Mouse (Mus musculus): ENCODE data around the gene Cyth1. TPM values are rescaled to one million over a fixed set of nuclear protein-coding genes. Genes with fewer than 3 reads are reported as not detected.

Cyth1 gene
- total RNA-seq, 2 experiments from 2014 or later: 26.4 to 30.7 TPM

- no peak for DNase-seq
Measured at GRCm38 (mm10) chr11:118198296-118198600, 50.1 kb downstream of the Cyth1 start.

DNA sequence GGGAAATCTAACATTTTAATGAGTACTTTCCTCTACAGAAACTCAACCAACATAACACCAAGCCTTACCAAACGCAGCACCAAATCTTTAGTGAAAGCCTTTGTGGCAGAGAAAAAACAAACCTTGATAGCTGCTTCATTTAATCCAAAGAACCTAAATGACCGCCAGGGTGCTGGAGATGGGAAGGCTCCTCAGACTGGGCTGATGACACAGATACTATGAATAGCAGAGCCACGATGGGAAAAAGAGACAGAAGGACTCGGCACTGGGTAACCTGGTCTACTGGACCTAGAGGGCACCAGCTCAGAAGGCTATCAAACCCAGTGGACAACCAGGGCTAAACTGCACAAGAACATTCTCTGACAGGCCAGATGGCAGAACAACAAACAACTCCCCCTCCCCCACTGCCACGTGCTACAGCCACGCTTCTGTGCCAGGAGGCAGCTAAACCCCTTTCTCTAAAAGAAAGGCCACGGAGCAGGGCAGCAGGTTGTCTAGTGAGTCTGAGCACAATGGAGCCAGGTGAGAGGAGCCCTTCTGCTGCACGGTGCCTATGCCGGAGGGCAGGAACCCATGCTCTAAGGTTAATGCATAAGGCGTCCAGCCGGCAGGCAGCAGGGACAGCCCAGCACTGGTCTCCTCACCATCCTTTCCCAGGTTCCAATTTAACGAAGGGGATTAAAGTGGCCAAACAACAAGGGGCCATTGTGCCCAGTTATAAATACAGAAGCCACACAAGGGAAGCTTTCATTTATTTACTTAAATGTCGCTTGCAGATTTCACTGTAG is 50.7 kb downstream of the Cyth1 start:
- peak; percentile 49 for DNase-seq

DNA sequence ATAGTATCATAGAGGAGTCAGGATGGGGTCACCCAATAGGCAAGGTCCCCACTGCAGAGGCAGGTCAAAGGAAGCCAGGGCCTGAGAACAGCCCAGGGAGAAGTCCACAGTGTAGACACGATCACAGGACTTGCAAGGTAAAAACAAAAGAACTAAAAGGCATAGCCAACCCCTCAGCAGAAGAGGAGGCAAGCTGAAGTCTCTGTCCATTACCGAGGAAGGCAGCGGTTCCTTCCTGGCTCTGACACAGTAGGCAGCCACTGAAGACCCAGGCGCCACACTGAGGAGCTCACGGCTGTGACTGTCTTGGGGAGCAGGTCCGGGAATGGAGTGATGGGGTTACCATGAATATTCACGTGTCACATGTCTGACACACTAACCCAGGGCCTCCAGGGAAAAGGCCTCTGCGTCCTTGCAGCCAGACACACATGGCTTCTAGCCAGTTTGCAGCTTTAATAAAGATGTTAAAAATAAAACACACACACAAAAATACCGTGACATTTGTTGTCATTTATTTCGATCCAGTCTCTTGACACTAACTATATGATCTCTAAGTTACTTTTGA is 51.5 kb downstream of the Cyth1 start:
- no peak for DNase-seq

GRCm38 (mm10) chr11:118193390-118194147 is 54.8 kb downstream of the Cyth1 start:
- peak; percentile 71 for DNase-seq

DNA sequence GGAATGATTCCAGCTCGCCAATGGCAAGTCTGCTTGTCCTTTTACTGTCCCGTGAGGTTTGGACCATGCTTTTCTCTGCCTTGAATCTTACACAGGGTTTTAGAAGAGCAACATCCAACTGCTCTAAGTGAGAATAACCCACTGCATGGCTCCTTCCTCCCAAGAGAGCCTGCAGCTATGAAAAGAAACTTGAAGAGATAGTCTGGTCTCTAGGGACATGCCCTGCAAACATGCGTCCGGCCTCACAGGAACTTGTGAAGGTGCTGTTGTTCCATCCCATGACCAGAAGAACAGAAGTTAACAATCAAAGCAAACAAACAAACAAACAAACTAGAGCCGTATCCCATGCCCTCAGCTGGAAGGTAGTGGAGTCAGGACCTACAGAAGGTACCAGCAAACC is 55.4 kb downstream of the Cyth1 start:
- DNase-seq: no peak

- DNase-seq: no peak
Measured at GRCm38 (mm10) chr11:118182768-118183167, 65.6 kb downstream of the Cyth1 start.

DNA sequence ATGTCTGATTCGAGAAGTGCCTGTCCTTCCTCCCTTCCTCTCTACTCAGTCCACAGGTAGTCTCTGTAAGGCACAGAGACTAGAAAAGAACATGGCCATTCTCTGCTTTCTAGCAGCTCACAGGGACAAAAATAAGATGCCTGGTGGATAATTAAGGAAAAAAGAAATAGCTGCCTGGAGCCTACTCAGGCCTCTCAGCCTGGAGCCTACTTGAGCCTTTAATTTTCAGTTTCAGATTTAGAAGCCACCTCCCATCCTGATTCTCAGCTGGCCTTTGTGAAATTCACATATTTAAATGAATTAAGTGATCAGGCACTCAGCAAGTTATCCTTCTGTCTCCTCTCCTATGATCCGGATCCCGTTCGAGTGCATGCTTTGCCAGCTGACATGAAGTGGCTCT is 66.0 kb downstream of the Cyth1 start:
- DNase-seq: no peak

DNA sequence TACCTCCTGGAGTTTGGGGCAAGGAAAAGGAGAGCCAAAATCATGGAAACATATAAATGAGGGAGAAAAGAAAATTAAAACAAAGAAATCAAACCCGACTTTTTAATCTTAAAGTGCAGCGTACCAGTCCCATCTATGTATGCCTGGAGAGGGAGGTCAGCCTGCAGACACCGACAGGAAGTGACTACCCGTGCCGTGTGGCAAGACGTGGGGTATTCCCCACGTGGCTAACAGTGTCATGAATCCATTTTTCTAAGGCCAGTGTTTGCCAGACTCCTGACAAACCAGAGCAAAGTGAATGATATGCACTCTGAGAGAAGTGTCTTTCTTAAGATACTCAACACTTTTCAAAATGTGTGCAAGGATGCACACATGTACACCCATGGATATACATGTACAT is 68.2 kb downstream of the Cyth1 start:
- no peak for DNase-seq

GRCm38 (mm10) chr11:118178236-118178635 is 70.2 kb downstream of the Cyth1 start:
- DNase-seq: no peak

GRCm38 (mm10) chr11:118174752-118175151 is 73.6 kb downstream of the Cyth1 start:
- no peak for DNase-seq

- no peak for DNase-seq
Measured at GRCm38 (mm10) chr11:118172768-118173167, 75.6 kb downstream of the Cyth1 start.

DNA sequence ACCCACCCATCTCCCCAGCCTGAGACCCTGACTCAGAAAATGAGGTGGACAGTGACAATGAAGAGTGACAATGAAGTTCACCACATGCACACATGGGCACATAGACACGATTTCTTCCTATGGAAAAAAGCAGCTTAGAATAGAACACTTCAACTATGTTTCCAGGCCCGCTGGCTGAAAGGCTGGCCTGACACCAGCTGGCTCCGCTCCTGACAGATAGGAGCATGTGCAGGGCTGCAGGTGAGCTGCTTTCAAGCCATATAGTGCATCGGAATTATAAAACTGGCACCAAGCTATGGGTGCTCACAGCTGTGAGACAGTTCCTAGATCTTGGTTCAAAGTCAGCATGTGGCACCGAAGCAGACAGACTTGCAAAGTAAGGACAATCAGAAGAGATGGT is 78.1 kb downstream of the Cyth1 start:
- DNase-seq: no peak

- no peak for DNase-seq
Measured at GRCm38 (mm10) chr11:118168714-118169113, 79.7 kb downstream of the Cyth1 start.

DNA sequence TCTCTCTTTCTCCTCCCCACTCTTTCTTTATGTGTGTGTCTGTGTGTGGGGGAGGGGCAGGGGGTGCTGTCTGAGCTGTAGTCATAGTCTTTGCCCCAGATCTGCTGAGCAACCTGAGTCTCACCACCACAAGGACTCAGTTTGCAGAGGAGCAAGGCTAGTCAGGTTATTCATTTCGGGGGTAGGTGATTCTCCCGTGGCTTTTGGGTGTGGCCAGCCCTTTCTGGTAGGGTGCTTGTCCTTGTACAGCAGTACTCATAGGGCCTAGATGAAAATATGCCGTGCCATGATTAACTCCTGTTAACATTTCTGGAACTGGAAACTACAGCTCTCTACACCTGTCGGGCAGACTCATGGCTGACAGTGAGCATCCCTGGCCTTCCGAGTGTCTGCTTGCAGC is 81.8 kb downstream of the Cyth1 start:
- no peak for DNase-seq

- no peak for DNase-seq
Measured at GRCm38 (mm10) chr11:118165681-118166080, 82.7 kb downstream of the Cyth1 start.

DNA sequence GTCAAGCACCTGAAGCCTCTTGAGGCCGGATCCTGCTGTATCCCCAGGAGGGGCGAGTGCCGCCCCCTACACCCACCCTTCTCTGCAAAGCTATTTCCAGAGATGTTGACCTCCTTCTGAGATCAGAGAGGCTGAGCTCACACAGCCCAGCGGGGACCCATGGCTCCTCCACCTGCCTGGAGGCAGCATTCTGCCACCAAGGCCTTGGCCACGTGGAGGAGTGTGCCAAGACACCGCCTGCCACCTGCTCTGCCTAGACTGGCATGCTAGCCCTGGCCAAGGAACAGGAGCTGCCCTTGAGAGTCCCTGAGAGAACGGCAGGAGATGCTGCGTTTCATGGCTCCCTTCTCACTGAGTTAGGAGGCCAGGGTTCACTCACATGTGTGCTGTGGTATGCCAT is 83.8 kb downstream of the Cyth1 start:
- DNase-seq: peak; percentile 22

- DNase-seq: no peak
Measured at GRCm38 (mm10) chr11:118162245-118162644, 86.1 kb downstream of the Cyth1 start.

DNA sequence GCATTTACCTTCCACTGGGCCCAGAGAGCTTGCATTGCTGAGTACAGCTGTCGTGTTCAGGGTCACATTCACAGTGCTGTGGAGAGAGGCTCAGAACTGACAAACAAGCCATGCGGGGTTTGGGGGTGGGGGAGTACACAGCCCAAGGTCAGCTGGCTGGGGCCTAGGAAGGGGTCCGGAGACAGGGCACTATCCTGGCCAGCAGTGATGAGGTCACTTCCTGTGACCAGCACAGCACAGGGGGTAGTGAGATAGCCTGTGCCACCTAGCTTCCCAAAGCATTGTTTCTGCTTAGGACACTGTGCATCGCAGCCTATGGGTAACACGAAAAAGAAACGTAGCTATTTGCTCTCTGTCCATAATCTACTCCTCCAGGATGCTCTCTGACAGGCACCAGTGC is 87.2 kb downstream of the Cyth1 start:
- DNase-seq: no peak

- no peak for DNase-seq
Measured at GRCm38 (mm10) chr11:118160763-118161162, 87.6 kb downstream of the Cyth1 start.

GRCm38 (mm10) chr11:118158753-118159152 is 89.6 kb downstream of the Cyth1 start:
- no peak for DNase-seq

GRCm38 (mm10) chr11:118156480-118157060 is 91.8 kb downstream of the Cyth1 start:
- no peak for DNase-seq

GRCm38 (mm10) chr11:118152964-118153363 is 95.4 kb downstream of the Cyth1 start:
- no peak for DNase-seq
